Mouse (Mus musculus) hindbrain, embryonic 16.5 days (tissue): ENCODE measurements around the gene Olfr221. TPM values are rescaled to one million over a fixed set of nuclear protein-coding genes. Genes with fewer than 3 reads are reported as not detected.

ENCODE experiments used
- ATAC-seq: fragments of 200-750 bp; cut with Nextera tagmentation; 2 replicates; pipeline ENCODE4 v1.8.0; 2017; ENCODE audit warnings: moderate TSS enrichment, moderate library complexity
- H3K27ac ChIP-seq: fragments of 300-500 bp; sonication (generic); 2 replicates; pipeline ENCODE4 v1.5.1; 2014; ENCODE audit warnings: low read depth, mild to moderate bottlenecking, control low read depth, low read length, moderate library complexity
- H3K27me3 ChIP-seq: fragments of 300-500 bp; sonication (generic); replicated peaks from 2 replicates; pipeline ENCODE4 v1.6.1; 2014; ENCODE audit warnings: low read length; ENCODE audit not compliant: control insufficient read depth, insufficient read depth
- H3K36me3 ChIP-seq: fragments of 300-500 bp; sonication (generic); 2 replicates; pipeline ENCODE4 v1.6.1; 2014; ENCODE audit warnings: mild to moderate bottlenecking, low read length, moderate library complexity, mixed read lengths; ENCODE audit not compliant: control insufficient read depth, insufficient read depth
- H3K4me1 ChIP-seq: fragments of 300-500 bp; sonication (generic); 2 replicates; pipeline ENCODE4 v1.6.1; 2014; ENCODE audit warnings: low read depth, low read length; ENCODE audit not compliant: control insufficient read depth, insufficient read depth
- H3K4me2 ChIP-seq: fragments of 300-500 bp; sonication (generic); 2 replicates; pipeline ENCODE4 v1.6.1; 2014; ENCODE audit warnings: mild to moderate bottlenecking, low read length, control low read depth, moderate library complexity
- H3K4me3 ChIP-seq: fragments of 300-500 bp; sonication (generic); 2 replicates; pipeline ENCODE4 v1.5.1; 2014; ENCODE audit warnings: mild to moderate bottlenecking, low read length, control low read depth, moderate library complexity
- H3K9ac ChIP-seq: fragments of 300-500 bp; sonication (generic); 2 replicates; pipeline ENCODE4 v1.6.1; 2014; ENCODE audit warnings: low read depth, mild to moderate bottlenecking, control low read depth, low read length, moderate library complexity
- H3K9me3 ChIP-seq: fragments of 300-500 bp; sonication (generic); 2 replicates; pipeline ENCODE4 v1.6.1; 2014; ENCODE audit warnings: mild to moderate bottlenecking, low read length, moderate library complexity; ENCODE audit not compliant: control insufficient read depth
- WGBS: fragments of 180-500 bp; shearing (Covaris S2); extraction: QIAGEN DNeasy Blood & Tissue Kit; methylation state at CpG from one replicate; pipeline ENCODE4 v1.1.7; 2014; 5-methylcytosine and 5-hydroxymethylcytosine counted together
- polyA plus RNA-seq: library from polyadenylated mRNA; unstranded; fragments of >200 nt; fragmentation: Nextera tagmentation; extraction: Ambion mirVana; gene quantifications from 2 replicates; pipeline ENCODE4 v1.2.1, GENCODE M21; 2015

Olfr221 gene
- polyA plus RNA-seq, 1 experiment from 2014 or later: not detected

DNA sequence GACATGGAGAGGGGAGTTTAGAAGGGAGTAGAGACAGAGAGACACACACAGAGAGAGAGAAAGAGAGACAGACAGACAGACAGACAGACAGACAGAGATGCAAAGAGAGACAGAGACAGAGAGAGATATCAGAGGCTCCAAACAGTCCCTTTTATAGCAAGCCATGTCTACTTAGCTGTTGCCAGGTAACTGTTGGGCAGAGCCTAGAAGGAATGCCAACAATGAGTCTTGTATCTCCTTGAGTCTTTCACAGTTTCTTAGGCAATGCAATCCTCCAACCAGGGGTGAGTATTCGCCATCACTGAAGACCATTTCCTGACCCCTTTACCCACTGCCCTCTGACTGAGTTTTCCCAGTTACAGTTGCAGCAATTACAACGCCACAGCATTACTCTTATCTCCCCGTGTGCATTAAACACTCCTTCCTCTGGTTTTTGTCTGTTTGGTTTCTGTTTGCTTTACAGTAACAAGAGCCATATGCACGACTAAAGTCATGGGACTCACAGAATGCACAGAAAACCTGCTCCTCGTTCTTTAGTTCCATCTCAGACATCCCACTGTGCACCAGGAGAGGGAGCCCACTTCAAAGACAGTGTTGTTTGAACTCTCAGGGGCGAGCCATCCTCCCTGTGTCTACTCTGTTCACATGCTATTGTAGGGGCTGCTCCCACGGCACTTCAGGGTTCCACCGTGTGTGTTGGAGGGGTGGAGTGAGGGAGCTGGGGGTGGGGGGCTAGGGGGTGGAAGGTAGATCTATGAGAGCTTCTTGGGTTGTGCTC lies 2.8 kb upstream of the Olfr221 start:
- H3K9ac ChIP-seq: no peak overlapping the region
- no peak overlapping the region for H3K4me3 ChIP-seq
- H3K36me3 ChIP-seq: no peaks in the 10 kb centered on the region
- no peak overlapping the region for H3K4me2 ChIP-seq
- H3K27me3 ChIP-seq: no peaks in the 10 kb centered on the region
- 6% methylated on average over 8 of the region's 8 CpGs for WGBS
- peak; percentile 60; the same call in 1 of the 2 replicates for ATAC-seq
- H3K9me3 ChIP-seq: no peaks in the 10 kb centered on the region
- peaks cover 3% of the 10 kb centered on the region; the same call in 1 of the 2 replicates for H3K4me1 ChIP-seq
- no peak overlapping the region for H3K27ac ChIP-seq

DNA sequence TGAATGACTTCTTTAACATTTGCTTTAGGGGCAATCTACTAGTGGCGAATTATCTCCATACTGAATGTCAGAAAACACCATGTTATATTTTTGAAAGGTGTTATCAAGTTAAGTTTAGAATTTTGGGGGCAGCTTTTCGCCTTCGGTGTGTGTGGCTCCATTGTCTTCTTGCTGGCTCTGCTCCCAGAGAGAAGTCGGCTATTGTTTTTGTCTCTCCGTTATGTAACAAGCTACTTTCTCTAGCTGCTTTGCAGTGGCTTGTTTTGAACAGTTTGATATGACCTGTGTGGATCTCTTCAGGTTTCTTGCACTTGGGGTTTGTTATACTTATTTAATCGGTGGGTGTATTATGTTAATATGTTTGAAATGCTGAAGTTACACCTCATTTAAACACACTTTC lies 1.2 kb upstream of the Olfr221 start:
- no peak overlapping the region for H3K4me2 ChIP-seq
- no peak overlapping the region for H3K9ac ChIP-seq
- peaks cover 3% of the 10 kb centered on the region; the same call in 1 of the 2 replicates for H3K4me1 ChIP-seq
- no peaks in the 10 kb centered on the region for H3K27me3 ChIP-seq
- H3K27ac ChIP-seq: no peak overlapping the region
- no peaks in the 10 kb centered on the region for H3K36me3 ChIP-seq
- WGBS: 49% methylated on average over 6 of the region's 6 CpGs
- no peaks in the 10 kb centered on the region for H3K9me3 ChIP-seq
- no peak overlapping the region for H3K4me3 ChIP-seq
- ATAC-seq: no peak

DNA sequence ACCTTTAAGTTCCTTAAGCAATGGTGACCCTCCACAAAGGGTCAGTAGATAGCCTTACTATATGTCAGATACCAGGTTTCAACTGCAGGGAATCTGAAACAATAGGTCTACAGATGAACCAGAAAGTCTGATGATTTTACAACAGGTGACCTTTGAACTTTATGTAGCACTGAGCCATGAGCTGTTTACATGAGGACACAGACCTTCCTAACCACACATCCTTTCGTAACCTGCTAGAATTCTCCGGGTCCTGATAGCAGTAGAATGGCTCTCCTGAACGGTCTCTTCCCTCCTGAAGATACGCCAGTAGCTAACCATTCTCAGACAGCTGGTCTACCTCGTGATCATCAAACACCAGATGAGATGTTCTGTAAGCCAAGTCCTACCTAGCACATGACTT lies 2.9 kb downstream of the Olfr221 start:
- Histone ChIP-seq H3K9me3 (no peaks in the 10 kb centered on the region), H3K4me3 (no peak overlapping the region), H3K4me2 (no peak overlapping the region), H3K27ac (no peak overlapping the region), H3K27me3 (no peaks in the 10 kb centered on the region), H3K4me1 (no peaks in the 10 kb centered on the region), H3K9ac (no peak overlapping the region), H3K36me3 (no peaks in the 10 kb centered on the region)
- WGBS: 93% methylated on average over 5 of the region's 5 CpGs
- ATAC-seq: no peak

DNA sequence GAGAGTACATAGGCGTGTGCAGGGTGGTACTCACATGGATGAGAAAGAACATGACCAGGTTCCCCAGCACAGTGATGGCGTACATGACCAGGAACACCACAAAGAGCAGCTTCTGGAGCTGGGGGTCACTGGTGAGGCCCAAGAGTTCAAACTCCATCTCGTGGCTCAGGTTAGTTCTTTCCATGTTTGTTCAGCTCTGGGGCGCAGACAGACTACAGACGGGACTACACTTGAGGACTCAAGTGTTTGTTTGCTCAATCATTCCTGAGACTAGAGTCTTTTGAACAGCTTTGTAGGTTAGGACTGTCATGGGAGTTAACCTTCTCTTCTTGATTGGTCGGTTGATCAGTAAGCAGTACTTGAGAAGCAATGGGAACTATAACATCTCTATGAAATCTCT lies 6.3 kb downstream of the Olfr221 start:
- H3K27ac ChIP-seq: no peak overlapping the region
- no peaks in the 10 kb centered on the region for H3K27me3 ChIP-seq
- no peak overlapping the region for H3K4me3 ChIP-seq
- no peak for ATAC-seq
- no peaks in the 10 kb centered on the region for H3K4me1 ChIP-seq
- no peaks in the 10 kb centered on the region for H3K9me3 ChIP-seq
- no peak overlapping the region for H3K4me2 ChIP-seq
- 90% methylated on average over 6 of the region's 6 CpGs for WGBS
- no peak overlapping the region for H3K9ac ChIP-seq
- no peaks in the 10 kb centered on the region for H3K36me3 ChIP-seq

DNA sequence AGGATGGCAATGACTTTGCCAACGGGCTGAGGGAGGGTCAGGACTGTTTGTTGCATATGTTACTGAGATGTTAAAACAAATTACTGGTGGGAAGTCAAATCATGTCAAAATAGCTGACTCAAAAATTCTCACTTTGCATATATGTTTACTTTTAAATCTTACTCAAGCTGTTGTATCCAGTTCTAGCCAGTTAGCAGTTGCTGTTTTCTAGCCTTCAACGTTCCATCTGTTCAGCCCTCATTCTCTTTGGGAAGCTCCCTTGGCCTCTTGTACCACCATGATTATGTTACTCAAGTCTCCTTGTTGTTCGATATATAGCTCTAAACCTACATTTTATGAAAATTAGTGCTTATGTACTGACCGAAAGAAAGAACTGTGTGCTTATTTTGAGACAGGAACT lies 15.9 kb downstream of the Olfr221 start:
- H3K9me3 ChIP-seq: no peaks in the 10 kb centered on the region
- WGBS: 85% methylated on average over 4 of the region's 4 CpGs
- no peaks in the 10 kb centered on the region for H3K36me3 ChIP-seq
- peaks cover 5% of the 10 kb centered on the region for H3K4me1 ChIP-seq
- no peak overlapping the region for H3K9ac ChIP-seq
- no peak for ATAC-seq
- no peak overlapping the region for H3K4me3 ChIP-seq
- H3K4me2 ChIP-seq: no peak overlapping the region
- H3K27me3 ChIP-seq: no peaks in the 10 kb centered on the region
- no peak overlapping the region for H3K27ac ChIP-seq

DNA sequence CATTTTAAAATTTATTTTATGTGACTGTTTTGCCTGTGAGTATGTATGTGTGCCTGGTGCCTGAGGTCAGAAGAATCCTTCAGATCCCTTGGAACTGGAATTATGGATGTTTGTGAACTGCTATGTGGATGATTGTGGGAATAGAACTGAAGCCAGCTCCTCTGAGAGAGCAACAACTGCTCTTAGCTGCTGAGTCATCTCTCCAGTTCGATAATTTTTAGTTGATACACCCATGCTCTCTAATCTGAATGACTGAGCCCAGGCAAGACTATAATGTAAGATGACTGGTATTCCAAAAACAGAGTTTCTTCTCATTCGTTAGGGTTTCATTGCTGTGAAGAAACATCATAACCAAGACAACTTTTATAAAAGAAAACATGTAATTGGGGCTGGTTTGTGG lies 18.1 kb downstream of the Olfr221 start:
- no peaks in the 10 kb centered on the region for H3K9me3 ChIP-seq
- H3K27me3 ChIP-seq: no peaks in the 10 kb centered on the region
- H3K27ac ChIP-seq: no peak overlapping the region
- peaks cover 16% of the 10 kb centered on the region for H3K4me1 ChIP-seq
- H3K9ac ChIP-seq: no peak overlapping the region
- no peak for ATAC-seq
- no peaks in the 10 kb centered on the region for H3K36me3 ChIP-seq
- WGBS: 88% methylated on average over 2 of the region's 2 CpGs
- no peak overlapping the region for H3K4me3 ChIP-seq
- H3K4me2 ChIP-seq: no peak overlapping the region

DNA sequence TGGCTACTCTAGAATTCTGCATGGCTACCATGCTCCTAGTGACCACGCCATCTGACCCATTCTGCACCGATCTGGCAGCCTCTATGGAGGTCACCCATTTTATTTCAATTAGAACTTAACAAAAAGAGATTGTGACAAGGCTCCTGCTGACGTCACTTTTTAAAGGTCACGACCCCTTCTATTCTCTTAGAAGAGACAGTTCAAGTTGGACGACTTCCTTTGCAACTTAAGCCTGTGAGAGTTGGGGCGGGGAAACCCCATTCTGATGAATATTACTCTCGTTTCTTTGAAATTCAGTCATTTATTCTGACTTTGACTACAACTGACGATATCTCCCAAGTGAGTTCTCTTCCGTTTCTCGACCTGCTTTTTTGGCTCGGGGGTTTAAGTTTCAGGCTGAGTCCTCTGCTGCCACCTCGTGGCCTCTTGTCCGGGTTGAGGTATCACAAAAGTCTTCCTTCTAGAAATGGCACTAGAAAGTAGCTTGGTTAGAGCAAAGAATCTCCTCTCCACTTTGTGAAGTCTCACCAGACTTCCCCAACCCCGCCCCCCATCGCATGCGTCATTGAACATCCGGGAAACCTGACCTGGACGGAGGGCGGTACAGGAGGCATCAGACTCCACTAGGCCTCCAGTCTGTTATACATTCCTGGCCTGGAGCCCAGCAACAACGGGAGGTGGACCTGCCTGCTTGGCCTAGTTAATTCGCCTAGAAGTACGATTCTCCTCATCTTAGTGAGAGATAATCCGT lies 19.4 kb downstream of the Olfr221 start:
- peak overlapping the region; percentile 53 for H3K4me2 ChIP-seq
- H3K27ac ChIP-seq: peak overlapping the region; percentile 72
- H3K9me3 ChIP-seq: no peaks in the 10 kb centered on the region
- peak overlapping the region; percentile 36; the same call in 1 of the 2 replicates for H3K9ac ChIP-seq
- no peaks in the 10 kb centered on the region for H3K36me3 ChIP-seq
- H3K27me3 ChIP-seq: no peaks in the 10 kb centered on the region
- 4% methylated on average over 23 of the region's 23 CpGs for WGBS
- ATAC-seq: 0 out of 2 replicates have a peak, but pooled peaks have one; percentile 7
- peak overlapping the region; percentile 14 for H3K4me3 ChIP-seq
- peaks cover 25% of the 10 kb centered on the region for H3K4me1 ChIP-seq

DNA sequence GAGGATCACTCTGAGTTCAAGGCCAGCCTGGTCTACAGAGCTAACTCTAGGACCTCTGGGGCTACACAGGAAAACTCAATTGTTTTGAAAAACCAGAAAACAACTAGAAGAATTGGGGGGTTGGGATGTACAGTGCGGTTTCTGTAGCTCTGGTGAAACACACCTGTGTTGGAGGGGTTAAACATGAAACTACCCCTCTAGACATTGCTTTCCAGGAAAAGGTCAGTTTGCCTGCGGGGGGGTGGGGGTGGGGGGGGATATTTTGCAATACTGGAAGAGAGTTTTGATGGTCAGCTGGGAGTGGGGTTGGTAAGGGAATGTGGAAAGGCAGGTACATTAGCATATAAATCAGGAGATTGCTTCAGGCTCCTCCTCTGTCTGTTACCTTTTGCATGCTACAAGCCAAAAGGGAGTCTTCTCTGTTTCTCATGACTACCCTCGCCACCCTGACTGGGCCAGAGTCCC lies 20.0 kb downstream of the Olfr221 start:
- peaks cover 25% of the 10 kb centered on the region for H3K4me1 ChIP-seq
- WGBS: 59% methylated on average over 3 of the region's 3 CpGs
- no peak for ATAC-seq
- H3K9ac ChIP-seq: 0 out of 2 replicates have a peak overlapping the region, but pooled peaks have one; percentile 36
- no peak overlapping the region for H3K4me3 ChIP-seq
- H3K4me2 ChIP-seq: peak overlapping the region; percentile 53
- no peaks in the 10 kb centered on the region for H3K27me3 ChIP-seq
- H3K36me3 ChIP-seq: no peaks in the 10 kb centered on the region
- no peaks in the 10 kb centered on the region for H3K9me3 ChIP-seq
- H3K27ac ChIP-seq: no peak overlapping the region

DNA sequence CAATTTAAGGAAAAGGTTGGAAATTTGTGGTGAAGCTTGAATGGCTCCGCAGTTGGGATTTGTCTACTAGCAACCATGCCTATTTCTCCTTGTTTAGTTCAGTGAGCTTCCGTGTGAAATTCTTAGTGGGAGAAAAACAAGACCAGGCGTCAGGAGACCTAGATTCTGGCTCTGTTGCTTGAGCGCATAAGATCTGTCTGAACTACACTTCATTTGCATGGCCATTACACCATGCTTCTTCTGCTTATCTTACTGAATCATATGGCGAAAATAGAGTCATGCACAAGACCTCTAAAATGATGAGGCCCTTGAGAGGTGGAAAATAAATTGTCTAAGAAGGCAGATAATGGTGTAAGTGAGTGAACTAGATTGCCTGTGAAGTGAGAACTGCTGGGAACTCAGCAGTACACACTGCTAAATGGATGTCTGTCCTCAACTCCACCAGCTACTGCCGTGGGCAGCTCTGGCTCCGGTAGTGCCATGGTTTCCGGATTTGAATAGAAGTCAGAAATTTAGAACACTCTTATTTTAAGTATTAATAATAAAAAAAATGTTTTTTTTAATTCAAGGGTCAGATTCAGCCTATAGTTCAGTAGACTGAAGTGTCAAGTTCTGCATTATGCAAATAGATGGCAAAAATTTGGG lies 20.6 kb downstream of the Olfr221 start:
- Histone ChIP-seq H3K27me3 (no peaks in the 10 kb centered on the region), H3K9ac (no peak overlapping the region; the same call in 1 of the 2 replicates), H3K27ac (no peak overlapping the region), H3K4me1 (peaks cover 25% of the 10 kb centered on the region), H3K4me2 (no peak overlapping the region), H3K4me3 (no peak overlapping the region), H3K36me3 (no peaks in the 10 kb centered on the region), H3K9me3 (no peaks in the 10 kb centered on the region)
- no peak for ATAC-seq
- 87% methylated on average over 8 of the region's 8 CpGs for WGBS
